Mouse (Mus musculus) G1E (cell line): ENCODE results near the gene Desi1. TPM values are rescaled to one million over a fixed set of nuclear protein-coding genes. Genes with fewer than 3 reads are reported as not detected.
"Not testable (repeated sequence)": the region's sequence is repeated elsewhere in the genome, so short reads cannot be mapped to it uniquely, and the experiment has no call there.

Experiments
- ATAC-seq: 2 replicates; pipeline ENCODE4 v1.8.0; 2016; ENCODE audit warnings: mild to moderate bottlenecking; ENCODE audit not compliant: insufficient number of reproducible peaks, poor library complexity, low FRiP score, severe bottlenecking; ENCODE audit errors: extremely low read depth
- DNase-seq: peaks from one replicate; pipeline ENCODE4 v3.0.0; 2012; ENCODE audit warnings: low spot score
- H3K27me3 ChIP-seq: 2 replicates; pipeline ENCODE4 v1.6.1; 2012; ENCODE audit warnings: mild to moderate bottlenecking, low read length, inconsistent platforms; ENCODE audit not compliant: insufficient read depth
- H3K36me3 ChIP-seq: replicated peaks from 2 replicates; pipeline ENCODE3; 2012; ENCODE audit warnings: mild to moderate bottlenecking, inconsistent platforms
- H3K4me1 ChIP-seq: 2 replicates; pipeline ENCODE4 v1.6.1; 2012; ENCODE audit warnings: low read depth, low read length, inconsistent platforms, mixed read lengths; ENCODE audit not compliant: insufficient read depth
- H3K4me3 ChIP-seq: 2 replicates; pipeline ENCODE4 v1.5.1; 2012; ENCODE audit warnings: low read depth, mild to moderate bottlenecking, inconsistent platforms, low read length, moderate library complexity, mixed read lengths
- H3K9me3 ChIP-seq: replicated peaks from 2 replicates; pipeline ENCODE4 v1.6.1; 2012; ENCODE audit warnings: inconsistent platforms
- CTCF ChIP-seq: IDR thresholded peaks from 2 replicates; pipeline ENCODE4 v1.5.1; 2012; ENCODE audit warnings: low read depth, low read length, inconsistent platforms, mixed read lengths
- GATA1 ChIP-seq: IDR thresholded peaks from 2 replicates; pipeline ENCODE4 v1.6.1; 2012; ENCODE audit warnings: borderline replicate concordance, low read length, inconsistent platforms, mixed read lengths
- GATA2 ChIP-seq: IDR thresholded peaks from 2 replicates; pipeline ENCODE4 v1.6.1; 2012; ENCODE audit warnings: low read depth, low read length, inconsistent platforms, borderline replicate concordance
- POLR2AphosphoS5 ChIP-seq: IDR thresholded peaks from 2 replicates; pipeline ENCODE4 v1.6.1; 2012; ENCODE audit warnings: low read depth, low read length, inconsistent platforms; ENCODE audit not compliant: insufficient replicate concordance
- TAL1 ChIP-seq: conservative IDR thresholded peaks from 2 replicates; pipeline ENCODE4 v1.6.1; 2012; ENCODE audit warnings: low read depth, low read length, inconsistent platforms, mixed read lengths
- polyA plus RNA-seq: library from polyadenylated mRNA; stranded (reverse); fragments of >175 nt; gene quantifications from 2 replicates; pipeline ENCODE4 v1.2.3, GENCODE M21; 2012
- total RNA-seq, 2 experiments: library from RNA; stranded (forward) in 1 of 2; stranded (reverse) in 1 of 2; fragments of 200-1000 nt in 1 of 2; fragments of >200 nt in 1 of 2; fragmentation: Nextera tagmentation in 1 of 2; gene quantifications; 2 replicates each; pipeline ENCODE4 v1.2.3; 2014 to 2017

Gene Desi1
- total and polyA plus RNA-seq, 3 experiments, result 6.1 to 60.0 (median 38.2) TPM

GRCm38 (mm10) chr15:81989371-81990062, 44.1 kb downstream of the Desi1 start:
- 0 out of 2 replicates have a peak, but pooled peaks cover 2% of the 10 kb centered on the region for H3K27me3 ChIP-seq
- TF ChIP-seq TAL1 (no peak), CTCF (peak; percentile 78), GATA2 (no peak), POLR2AphosphoS5 (no peak), GATA1 (no peak)
- peaks cover 29% of the 10 kb centered on the region for H3K36me3 ChIP-seq
- H3K9me3 ChIP-seq, result peaks cover 4% of the 10 kb centered on the region; the same call in 1 of the 2 replicates
- DNase-seq (peak; percentile 47), ATAC-seq (no peak)
- peaks cover 23% of the 10 kb centered on the region for H3K4me1 ChIP-seq
- no peak overlapping the region for H3K4me3 ChIP-seq

- Histone ChIP-seq H3K27me3 (0 out of 2 replicates have a peak, but pooled peaks cover 2% of the 10 kb centered on the region), H3K36me3 (peaks cover 12% of the 10 kb centered on the region), H3K9me3 (no peaks in the 10 kb centered on the region), H3K4me3 (no peak within 1 kb of the TSS), H3K4me1 (peaks cover 25% of the 10 kb centered on the region)
- TF ChIP-seq TAL1, result no peak
- ATAC-seq (no peak), DNase-seq (no peak)
Observed at GRCm38 (mm10) chr15:81987646-81988045, 46.0 kb downstream of the Desi1 start, which contains the start of gene Xrcc6. Gene Xrcc6, plus strand, starts transcription at chr15:81987835.

- Histone ChIP-seq H3K4me3 (no peak overlapping the region), H3K36me3 (no peaks in the 10 kb centered on the region), H3K27me3 (0 out of 2 replicates have a peak, but pooled peaks cover 2% of the 10 kb centered on the region), H3K9me3 (no peaks in the 10 kb centered on the region), H3K4me1 (peaks cover 19% of the 10 kb centered on the region)
- ATAC-seq (no peak), DNase-seq (no peak)
- TF ChIP-seq GATA2 (no peak), TAL1 (no peak), GATA1 (no peak), POLR2AphosphoS5 (no peak), CTCF (no peak)
Observed at GRCm38 (mm10) chr15:81985267-81986161, 48.1 kb downstream of the Desi1 start.

DNA sequence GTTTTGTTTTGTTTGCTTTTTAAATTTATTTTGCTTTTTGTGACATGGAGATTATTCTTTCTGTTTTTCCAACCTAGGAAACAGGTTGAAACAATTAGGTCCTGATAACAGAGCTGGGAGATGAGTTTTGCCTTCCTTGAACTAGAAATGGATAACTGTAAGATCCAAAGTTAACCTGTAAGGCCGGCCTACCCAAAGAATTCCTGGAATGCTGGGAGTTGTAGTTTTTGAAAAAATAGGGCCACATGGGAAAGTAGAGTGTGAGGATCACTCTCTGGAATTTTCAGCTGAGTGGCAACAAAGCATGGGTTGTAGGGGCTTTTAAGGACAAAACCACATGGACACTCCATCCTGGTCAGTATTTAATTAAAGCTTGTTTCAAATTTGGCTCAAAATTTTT, 51.5 kb downstream of the Desi1 start:
- DNase-seq (no peak), ATAC-seq (no peak)
- Histone ChIP-seq H3K4me3 (no peak overlapping the region), H3K27me3 (peaks cover 7% of the 10 kb centered on the region; the same call in 1 of the 2 replicates), H3K4me1 (peaks cover 7% of the 10 kb centered on the region), H3K36me3 (no peaks in the 10 kb centered on the region), H3K9me3 (no peaks in the 10 kb centered on the region)
- TF ChIP-seq GATA1, result no peak

DNA sequence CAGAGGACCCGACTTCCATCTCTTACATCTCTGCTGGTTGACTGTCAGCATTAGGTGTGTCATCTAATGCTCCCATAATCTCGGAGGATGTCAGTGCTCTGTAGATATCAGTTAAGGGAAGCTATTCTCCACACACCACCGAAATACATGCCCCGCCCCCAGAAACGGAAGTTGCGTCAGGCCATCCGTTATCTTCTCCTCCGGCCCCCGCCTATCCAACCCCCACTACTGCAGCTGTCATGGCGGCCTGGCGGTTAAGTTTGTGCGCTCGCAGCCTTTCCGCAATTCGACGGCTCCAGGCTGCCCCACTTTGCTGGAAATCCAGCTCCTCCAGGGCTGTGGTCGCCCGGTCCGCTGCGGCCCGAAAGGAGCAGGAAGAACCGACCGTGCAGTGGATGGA, 53.3 kb downstream of the Desi1 start, which contains the start of gene 1700029P11Rik:
Gene 1700029P11Rik, plus strand, starts transcription at position 220 of the 400 bp plus-strand sequence.
- H3K9me3 ChIP-seq, result peaks cover 3% of the 10 kb centered on the region
- peaks cover 8% of the 10 kb centered on the region for H3K4me1 ChIP-seq
- H3K27me3 ChIP-seq, result peaks cover 7% of the 10 kb centered on the region; the same call in 1 of the 2 replicates
- H3K36me3 ChIP-seq, result no peaks in the 10 kb centered on the region
- no peak within 1 kb of the TSS for H3K4me3 ChIP-seq
- DNase-seq (no peak), ATAC-seq (no peak)
- TF ChIP-seq GATA1, result no peak
- TF ChIP-seq POLR2AphosphoS5, result no peak
- no peak for TF ChIP-seq CTCF
- TF ChIP-seq TAL1, result no peak
- TF ChIP-seq GATA2, result no peak

DNA sequence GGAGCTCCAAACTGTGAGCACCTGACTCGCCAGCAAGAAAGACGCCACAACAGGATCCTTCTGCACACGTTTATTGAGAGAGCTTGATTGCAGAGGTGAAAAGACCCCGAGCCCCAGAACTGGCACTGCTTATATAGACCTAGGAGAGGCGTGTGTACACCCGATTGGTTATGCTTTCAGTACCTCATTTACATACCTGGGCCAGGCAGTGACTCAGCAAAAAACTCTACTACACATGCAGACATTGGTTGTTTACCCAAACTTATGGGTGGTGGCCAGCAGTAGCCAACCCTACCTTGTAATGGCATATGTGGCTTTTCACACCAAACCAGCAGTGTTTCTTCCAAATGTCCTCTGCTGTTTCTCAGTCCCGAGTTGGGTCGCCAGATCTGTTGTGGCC, 58.5 kb downstream of the Desi1 start:
- not testable (repeated sequence) for H3K4me1 ChIP-seq, H3K27me3 ChIP-seq, ATAC-seq, H3K4me3 ChIP-seq, H3K9me3 ChIP-seq, DNase-seq, H3K36me3 ChIP-seq

GRCm38 (mm10) chr15:81970498-81970897, 63.2 kb downstream of the Desi1 start:
- DNase-seq, ATAC-seq, H3K36me3 ChIP-seq, H3K4me3 ChIP-seq, H3K27me3 ChIP-seq, H3K9me3 ChIP-seq: not testable (repeated sequence)
- peaks cover 27% of the 10 kb centered on the region for H3K4me1 ChIP-seq

GRCm38 (mm10) chr15:81969635-81970034, 64.0 kb downstream of the Desi1 start:
- not testable (repeated sequence) for DNase-seq, H3K27me3 ChIP-seq, ATAC-seq, H3K4me3 ChIP-seq, H3K9me3 ChIP-seq, H3K36me3 ChIP-seq
- H3K4me1 ChIP-seq, result peaks cover 23% of the 10 kb centered on the region
